In the genomic region with DNA sequence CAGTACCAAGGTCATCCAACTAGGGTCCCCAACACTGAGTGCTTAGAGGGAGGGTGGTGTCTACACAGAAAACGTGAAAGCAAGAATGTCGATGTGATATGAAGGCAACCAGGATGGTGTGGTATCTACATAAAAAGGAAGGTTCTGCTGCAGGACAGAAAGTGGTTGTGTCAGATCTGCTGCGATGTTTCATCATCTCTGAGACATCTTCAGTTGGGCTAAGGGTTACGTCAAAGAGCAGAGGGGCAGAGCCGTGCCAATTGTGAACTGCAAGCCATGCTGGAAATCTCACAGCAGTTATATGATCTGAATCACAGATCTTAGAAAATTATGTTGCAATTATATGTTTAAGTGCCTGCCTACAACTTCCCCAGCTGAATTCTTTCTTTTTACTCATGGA, we compare ENCODE assay signal across 22 mouse cellular contexts.
"Had no signal": no experiment of that assay in that cellular context is flagged by ENCODE, and none has a peak within 500 bp of the region (broad histone marks: within the 10 kb centered on the region; RNA-seq: fewer than 3 reads in every experiment).

No protein-coding gene starts in this region.

- ATAC-seq: intestine, embryonic 16.5 days; liver, postnatal 0 days; midbrain, embryonic 15.5 days had no signal

- H3K4me3 ChIP-seq: limb, embryonic 12.5 days; limb, embryonic 15.5 days; midbrain, embryonic 12.5 days; midbrain, embryonic 15.5 days; neural tube, embryonic 13.5 days; stomach, embryonic 15.5 days had no signal

- H3K27me3 ChIP-seq: limb, embryonic 12.5 days; limb, embryonic 15.5 days; midbrain, embryonic 12.5 days; midbrain, embryonic 15.5 days; neural tube, embryonic 13.5 days; stomach, embryonic 15.5 days had no signal

- H3K4me1 ChIP-seq: limb, embryonic 12.5 days; limb, embryonic 15.5 days; midbrain, embryonic 12.5 days; midbrain, embryonic 15.5 days; neural tube, embryonic 13.5 days; stomach, embryonic 15.5 days had no signal

- H3K4me2 ChIP-seq: limb, embryonic 12.5 days; limb, embryonic 15.5 days; liver, embryonic 11.5 days; lung, embryonic 14.5 days; midbrain, embryonic 12.5 days; midbrain, embryonic 15.5 days; neural tube, embryonic 13.5 days; stomach, embryonic 15.5 days had no signal

- H3K36me3 ChIP-seq: limb, embryonic 12.5 days; limb, embryonic 15.5 days; midbrain, embryonic 12.5 days; midbrain, embryonic 15.5 days; neural tube, embryonic 13.5 days; stomach, embryonic 15.5 days had no signal

- DNase-seq: kidney, adult 18-20 months; kidney, adult 9 months; kidney, postnatal 14 days; kidney, postnatal 4 days; left cerebral cortex, postnatal 4 days; liver, postnatal 0 days; lung, embryonic 14.5 days; lung, postnatal 10 days; lung, postnatal 36 days; right cerebral cortex, postnatal 25 days; spleen, adult 18-20 months; thymus, adult 18-20 months; thymus, postnatal 36 days had no signal

- H3K9ac ChIP-seq: limb, embryonic 12.5 days; limb, embryonic 15.5 days; liver, embryonic 14.5 days; liver, postnatal 0 days; lung, embryonic 14.5 days; midbrain, embryonic 12.5 days; midbrain, embryonic 15.5 days; neural tube, embryonic 13.5 days; stomach, embryonic 15.5 days had no signal

- H3K27ac ChIP-seq: limb, embryonic 12.5 days; limb, embryonic 15.5 days; liver, embryonic 14.5 days; midbrain, embryonic 12.5 days; midbrain, embryonic 15.5 days; neural tube, embryonic 13.5 days; stomach, embryonic 15.5 days had no signal

- H3K9me3 ChIP-seq: limb, embryonic 12.5 days; limb, embryonic 15.5 days; midbrain, embryonic 12.5 days; midbrain, embryonic 15.5 days; neural tube, embryonic 13.5 days; stomach, embryonic 15.5 days had no signal
